Mouse (Mus musculus) C2C12 (cell line): Measurements from ENCODE around the gene Mcu. TPM values are rescaled to one million over a fixed set of nuclear protein-coding genes. Genes with fewer than 3 reads are reported as not detected.
A peak's percentile ranks its signal among the peaks of the same experiment; 100 is the strongest.

Experiments
- H3K27me3 ChIP-seq: one replicate; pipeline ENCODE4 v1.6.1; 2011; ENCODE audit not compliant: control insufficient read depth, insufficient read depth, insufficient read length
- H3K36me3 ChIP-seq: one replicate; pipeline ENCODE4 v1.6.1; 2011; ENCODE audit not compliant: control insufficient read depth, insufficient read depth
- H3K4me3 ChIP-seq: one replicate; pipeline ENCODE4 v1.5.1; 2011; ENCODE audit warnings: mild to moderate bottlenecking, control low read depth; ENCODE audit not compliant: poor library complexity, insufficient read depth, severe bottlenecking
- H3K79me2 ChIP-seq: one replicate; pipeline ENCODE4 v1.6.1; 2011; ENCODE audit not compliant: control insufficient read depth, insufficient read depth
- H3K79me3 ChIP-seq: one replicate; pipeline ENCODE4 v1.6.1; 2011; ENCODE audit warnings: low read depth, control low read depth
- H3ac ChIP-seq: one replicate; pipeline ENCODE3; 2011; ENCODE audit warnings: low read depth; ENCODE audit not compliant: control insufficient read depth, insufficient read length
- CEBPB ChIP-seq: IDR thresholded peaks from one replicate; pipeline ENCODE4 v1.6.1; 2011; ENCODE audit warnings: low read depth, mild to moderate bottlenecking, control low read depth, moderate library complexity
- CTCF ChIP-seq: IDR thresholded peaks from one replicate; pipeline ENCODE4 v1.5.1; 2011; ENCODE audit not compliant: control insufficient read depth, insufficient read depth, insufficient read length
- FOSL1 ChIP-seq: IDR thresholded peaks from one replicate; pipeline ENCODE4 v1.8.0; 2011; ENCODE audit warnings: mild to moderate bottlenecking, low read length; ENCODE audit not compliant: poor library complexity, insufficient read depth, severe bottlenecking
- MAX ChIP-seq: IDR thresholded peaks from one replicate; pipeline ENCODE4 v1.6.1; 2011; ENCODE audit warnings: mild to moderate bottlenecking, control low read depth
- MYOD1 ChIP-seq: IDR thresholded peaks from one replicate; pipeline ENCODE4 v1.6.1; 2011; ENCODE audit warnings: low read depth; ENCODE audit not compliant: control insufficient read depth, insufficient read length
- MYOG ChIP-seq: IDR thresholded peaks from one replicate; pipeline ENCODE4 v1.6.1; 2011; ENCODE audit not compliant: control insufficient read depth, insufficient read length; ENCODE audit errors: extremely low read depth
- USF1 ChIP-seq: IDR thresholded peaks from one replicate; pipeline ENCODE4 v1.6.1; 2011; ENCODE audit warnings: low read depth, mild to moderate bottlenecking, control low read depth, moderate library complexity
- polyA plus RNA-seq: library from polyadenylated mRNA; unstranded; fragments of >200 nt; fragmentation: generic; extraction: Trizol; gene quantifications from one replicate; pipeline ENCODE4 v1.2.1, GENCODE M21; 2012; ENCODE audit warnings: missing spikeins

Gene Mcu
- polyA plus RNA-seq, 1 experiment = 23.3 TPM

DNA sequence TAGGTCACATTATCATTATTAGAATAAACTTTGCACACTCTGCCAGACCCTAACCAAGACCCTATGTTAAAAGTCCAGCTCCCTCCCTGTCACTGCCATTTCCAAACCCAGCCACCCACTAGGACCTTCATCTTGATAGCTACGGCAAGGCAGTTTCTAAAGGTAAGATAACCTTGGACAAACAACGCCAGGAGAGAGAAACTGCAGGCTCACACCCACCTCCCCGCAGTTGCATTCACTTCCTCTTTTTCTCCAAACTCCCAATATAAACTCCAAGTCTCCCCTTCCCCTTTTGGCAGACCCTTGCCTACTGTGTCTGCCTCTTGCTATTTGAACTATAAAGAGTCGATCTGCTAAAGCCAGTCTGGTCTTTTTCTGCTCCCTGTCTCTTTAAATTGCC, 28.7 kb upstream of the Mcu start:
- Histone ChIP-seq H3K27me3 (no peaks in the 10 kb centered on the region), H3ac (no peak overlapping the region), H3K4me3 (no peak overlapping the region), H3K79me3 (no peaks in the 10 kb centered on the region), H3K36me3 (no peaks in the 10 kb centered on the region), H3K79me2 (no peaks in the 10 kb centered on the region)
- TF ChIP-seq MAX (no peak), MYOD1 (no peak), CTCF (no peak), FOSL1 (no peak), CEBPB (no peak), MYOG (no peak), USF1 (no peak)

DNA sequence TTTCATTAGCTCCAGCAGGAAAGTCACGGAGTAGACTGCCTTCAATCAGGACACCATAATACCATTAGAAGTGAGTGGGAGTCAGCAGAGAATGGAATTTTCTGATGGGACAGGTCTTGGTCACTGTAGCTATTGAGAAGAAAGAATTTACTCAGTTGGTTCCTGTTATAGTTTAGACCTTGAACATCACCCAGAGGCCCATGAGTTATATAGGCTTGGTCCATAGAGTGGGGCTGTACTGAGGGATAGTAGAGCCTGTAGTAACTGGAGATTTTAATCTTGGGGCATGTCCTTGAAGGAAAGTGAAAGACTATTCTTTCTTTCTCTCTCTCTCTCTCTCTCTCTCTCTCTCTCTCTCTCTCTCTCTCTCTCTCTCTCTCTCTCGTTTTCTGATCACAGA, 28.2 kb upstream of the Mcu start:
- H3K27me3 ChIP-seq = no peaks in the 10 kb centered on the region
- no peak overlapping the region for H3K4me3 ChIP-seq
- no peak overlapping the region for H3ac ChIP-seq
- H3K36me3 ChIP-seq = no peaks in the 10 kb centered on the region
- H3K79me2 ChIP-seq = no peaks in the 10 kb centered on the region
- no peaks in the 10 kb centered on the region for H3K79me3 ChIP-seq
- TF ChIP-seq FOSL1 (no peak), CEBPB (no peak), CTCF (no peak), MYOD1 (no peak), MYOG (no peak), MAX (no peak), USF1 (no peak)

DNA sequence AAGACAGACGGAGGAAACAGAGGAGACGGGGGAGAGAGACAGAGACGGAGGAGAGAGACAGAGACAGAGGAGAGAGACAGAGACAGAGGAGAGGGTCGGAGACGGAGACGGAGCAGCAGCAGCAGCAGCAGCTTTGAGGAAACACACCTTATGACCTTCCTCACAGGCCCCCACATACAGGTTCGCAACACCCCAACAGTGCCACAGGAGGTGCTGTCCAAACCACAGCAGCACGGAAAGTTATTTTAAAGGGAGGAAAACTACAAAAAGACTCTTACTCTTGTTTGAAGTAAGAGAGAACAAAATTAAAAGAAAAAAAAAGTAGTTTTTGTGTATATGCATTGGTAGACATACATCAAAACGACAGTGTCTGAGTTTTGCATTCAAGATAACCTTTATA, 27.2 kb upstream of the Mcu start:
- no peaks in the 10 kb centered on the region for H3K79me2 ChIP-seq
- TF ChIP-seq MYOD1 (no peak), CTCF (no peak), MAX (no peak), MYOG (no peak), USF1 (no peak), FOSL1 (no peak), CEBPB (no peak)
- H3ac ChIP-seq = no peak overlapping the region
- H3K27me3 ChIP-seq = no peaks in the 10 kb centered on the region
- no peak overlapping the region for H3K4me3 ChIP-seq
- no peaks in the 10 kb centered on the region for H3K36me3 ChIP-seq
- no peaks in the 10 kb centered on the region for H3K79me3 ChIP-seq

DNA sequence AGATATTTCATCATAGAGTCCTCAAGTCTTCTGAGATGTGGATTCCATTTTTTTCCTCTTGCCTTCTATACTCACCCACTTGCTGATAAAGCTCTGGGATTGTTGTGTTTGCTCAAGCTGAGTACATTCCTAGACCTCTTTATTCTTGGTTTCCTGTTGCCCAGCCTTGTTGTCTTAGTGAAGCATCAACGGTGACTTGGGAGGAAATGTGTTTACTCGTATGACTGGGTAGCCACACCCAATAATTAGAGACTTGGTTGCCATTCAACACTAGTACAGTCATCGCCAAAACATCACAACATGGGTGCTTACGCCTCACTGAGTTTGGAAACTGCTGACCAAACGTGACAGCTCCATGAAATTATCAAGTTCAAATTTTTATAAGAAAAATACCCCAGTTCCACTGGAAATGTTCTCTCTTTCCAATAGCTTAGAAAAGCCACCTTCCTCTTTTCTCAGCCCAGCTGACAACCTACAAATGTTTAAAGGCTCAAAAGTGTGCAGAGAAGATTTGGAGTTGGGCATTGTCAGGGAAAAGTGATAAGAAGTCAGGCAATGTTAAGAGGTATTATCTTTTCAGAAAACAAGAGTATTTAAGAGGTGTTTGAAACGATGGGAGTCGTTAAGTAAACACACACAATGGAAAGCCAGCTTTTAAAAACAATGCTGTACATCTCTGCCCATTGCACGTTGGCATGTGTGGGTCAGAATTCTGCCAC, 26.3 kb upstream of the Mcu start:
- Histone ChIP-seq H3K4me3 (no peak overlapping the region), H3K36me3 (no peaks in the 10 kb centered on the region), H3K79me2 (no peaks in the 10 kb centered on the region), H3K79me3 (no peaks in the 10 kb centered on the region), H3K27me3 (no peaks in the 10 kb centered on the region), H3ac (peak overlapping the region; percentile 18)
- peak; percentile 83 for TF ChIP-seq MAX
- TF ChIP-seq USF1 = no peak
- TF ChIP-seq CTCF = no peak
- TF ChIP-seq FOSL1 = peak; percentile 95
- TF ChIP-seq CEBPB = peak; percentile 67
- TF ChIP-seq MYOG = no peak

DNA sequence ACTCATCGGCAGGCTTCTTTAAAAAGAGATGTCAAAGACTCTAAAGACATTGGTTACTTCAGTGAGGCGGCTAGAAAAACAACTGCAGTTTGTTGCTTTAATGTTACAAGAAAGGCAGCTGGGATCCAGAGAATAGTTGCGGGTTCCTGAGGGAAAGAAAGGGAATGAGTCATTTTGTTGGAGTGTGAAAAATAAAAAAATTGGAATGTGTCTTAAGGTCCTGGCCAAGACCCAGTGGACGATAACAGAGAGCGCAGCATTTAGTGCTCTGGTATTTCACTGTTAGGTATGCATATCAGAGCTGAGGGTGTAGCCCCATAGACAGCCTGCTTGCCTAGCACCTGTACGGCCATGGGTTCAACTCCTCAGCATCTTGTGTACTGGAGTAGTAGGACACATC, 22.1 kb upstream of the Mcu start:
- H3K4me3 ChIP-seq = no peak overlapping the region
- TF ChIP-seq MAX (no peak), MYOD1 (peak; percentile 29)

DNA sequence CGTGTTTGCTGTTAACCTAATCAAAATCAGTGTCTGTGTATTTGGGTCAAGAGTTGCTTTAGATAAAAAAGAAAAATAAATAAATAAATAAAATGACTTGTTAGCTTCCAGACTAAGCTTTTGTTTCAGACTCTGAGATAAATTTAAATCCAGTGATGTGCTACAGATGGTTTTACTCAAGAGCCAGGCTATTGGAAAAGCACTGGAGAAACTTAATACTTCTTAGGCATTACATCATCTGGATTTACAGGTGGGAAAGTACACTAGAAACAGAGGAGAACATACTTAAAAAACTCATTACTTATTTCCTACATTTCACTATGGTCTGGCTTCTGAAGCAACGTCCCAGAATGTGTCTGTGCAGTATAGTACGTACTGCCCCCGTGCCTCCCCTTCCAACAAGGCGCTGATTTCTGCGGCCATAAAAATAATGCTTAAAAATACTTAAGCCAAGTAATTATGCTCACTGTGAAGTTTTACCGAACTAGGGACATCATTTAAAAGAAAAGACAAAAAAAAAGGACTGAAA, 21.2 kb upstream of the Mcu start:
- no peak overlapping the region for H3ac ChIP-seq

More for the DNA sequence above, 22.1 kb upstream of the Mcu start:
- Histone ChIP-seq H3K79me2 (no peaks in the 10 kb centered on the region), H3K36me3 (no peaks in the 10 kb centered on the region), H3ac (no peak overlapping the region), H3K79me3 (no peaks in the 10 kb centered on the region), H3K27me3 (no peaks in the 10 kb centered on the region)

More for the DNA sequence above, 21.2 kb upstream of the Mcu start:
- Histone ChIP-seq H3K79me3 (no peaks in the 10 kb centered on the region), H3K36me3 (no peaks in the 10 kb centered on the region), H3K79me2 (no peaks in the 10 kb centered on the region), H3K4me3 (no peak overlapping the region), H3K27me3 (no peaks in the 10 kb centered on the region)
- TF ChIP-seq CEBPB = no peak
- TF ChIP-seq MAX = no peak
- no peak for TF ChIP-seq MYOG
- no peak for TF ChIP-seq MYOD1
- TF ChIP-seq FOSL1 = no peak
- TF ChIP-seq CTCF = no peak
- TF ChIP-seq USF1 = no peak
